Comparison of ENCODE assay signal across 9 mouse cellular contexts in the genomic region with DNA sequence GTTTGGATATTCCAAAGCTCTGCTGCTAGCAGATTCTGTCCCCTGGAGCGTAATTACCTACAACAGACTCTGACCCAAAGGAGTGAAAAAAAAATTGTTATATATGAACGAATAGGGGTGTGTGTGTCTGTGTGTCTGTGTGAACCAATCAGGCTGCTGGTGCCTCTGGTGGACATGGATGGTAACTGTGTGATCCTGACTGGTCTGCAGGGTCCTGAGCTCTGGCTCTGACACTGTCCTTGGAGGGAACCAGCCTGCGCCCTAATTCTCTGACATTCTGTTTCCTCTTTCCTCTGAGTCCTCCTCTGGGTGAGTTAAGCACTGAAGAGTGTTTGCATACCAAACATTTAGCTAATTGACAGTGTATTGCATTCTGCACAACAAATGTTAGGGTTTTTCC. TPM values are rescaled to one million over a fixed set of nuclear protein-coding genes. Genes with fewer than 3 reads are reported as not detected.
DNase-seq lines count a peak whose midpoint lies in the region; ATAC-seq lines count a peak whose summit lies in the region.
"Had no signal": no experiment of that assay in that cellular context is flagged by ENCODE, and none has a peak within 500 bp of the region (broad histone marks: within the 10 kb centered on the region; RNA-seq: fewer than 3 reads in every experiment).

No protein-coding gene starts in this region.

- H3K4me3 ChIP-seq in liver, embryonic 11.5 days (ENCODE audit: low read depth, low read length), result no peak overlapping the region
- H3K4me3 ChIP-seq in forebrain, embryonic 16.5 days (replicated peaks; ENCODE audit: low read length), result no peak overlapping the region
- H3K4me3 ChIP-seq: limb, embryonic 15.5 days had no signal

- no peak overlapping the region for H3K4me2 ChIP-seq in liver, embryonic 11.5 days
- H3K4me2 ChIP-seq in forebrain, embryonic 16.5 days (ENCODE audit: low read length), result no peak overlapping the region
- H3K4me2 ChIP-seq: limb, embryonic 15.5 days had no signal

- H3K27me3 ChIP-seq in liver, embryonic 11.5 days (replicated peaks; ENCODE audit: control insufficient read depth, insufficient read depth, low read length), result no peaks in the 10 kb centered on the region
- no peaks in the 10 kb centered on the region for H3K27me3 ChIP-seq in forebrain, embryonic 16.5 days (replicated peaks; ENCODE audit: control insufficient read depth, insufficient read depth, low read length)
- H3K27me3 ChIP-seq: limb, embryonic 15.5 days had no signal

- no peak overlapping the region for H3K27ac ChIP-seq in liver, embryonic 11.5 days (ENCODE audit: low read depth, low read length)
- H3K27ac ChIP-seq in forebrain, embryonic 16.5 days (ENCODE audit: low read length), result no peak overlapping the region
- H3K27ac ChIP-seq: limb, embryonic 15.5 days had no signal

- no peaks in the 10 kb centered on the region for H3K9me3 ChIP-seq in liver, embryonic 11.5 days (ENCODE audit: control insufficient read depth, low read length)
- H3K9me3 ChIP-seq in forebrain, embryonic 16.5 days (ENCODE audit: control insufficient read depth, low read length), result no peaks in the 10 kb centered on the region
- H3K9me3 ChIP-seq: limb, embryonic 15.5 days had no signal

- no peaks in the 10 kb centered on the region for H3K36me3 ChIP-seq in liver, embryonic 11.5 days (ENCODE audit: control insufficient read depth, insufficient read depth, low read length)
- H3K36me3 ChIP-seq in forebrain, embryonic 16.5 days (ENCODE audit: control insufficient read depth, insufficient read depth), result no peaks in the 10 kb centered on the region
- H3K36me3 ChIP-seq: limb, embryonic 15.5 days had no signal

- intact Hi-C loops in left cerebral cortex, postnatal 25 days (cut with DNase I), result no loop called here

- H3K9ac ChIP-seq in liver, embryonic 11.5 days (ENCODE audit: low read depth, low read length), result no peak overlapping the region
- H3K9ac ChIP-seq in forebrain, embryonic 16.5 days (replicated peaks; ENCODE audit: low read depth, low read length), result no peak overlapping the region
- H3K9ac ChIP-seq: limb, embryonic 15.5 days had no signal

- H3K4me1 ChIP-seq in liver, embryonic 11.5 days (replicated peaks; ENCODE audit: control insufficient read depth, insufficient read depth, low read length), result no peaks in the 10 kb centered on the region; the same call in 1 of the 2 replicates
- no peaks in the 10 kb centered on the region for H3K4me1 ChIP-seq in forebrain, embryonic 16.5 days (replicated peaks; ENCODE audit: control insufficient read depth, insufficient read depth, low read length)
- H3K4me1 ChIP-seq: limb, embryonic 15.5 days had no signal

- ATAC-seq in liver, embryonic 11.5 days (replicated peaks; ENCODE audit: low FRiP score), result peak; percentile 73
- no peak for ATAC-seq in forebrain, embryonic 16.5 days

- peak; percentile 17 to 35 for DNase-seq in cerebellum, postnatal 25 days
- no peak for DNase-seq in cerebellum, adult 11 months
- DNase-seq in urinary bladder, postnatal 14 days (ENCODE audit: low spot score), result peak; percentile 14
- DNase-seq in urinary bladder, postnatal 4 days (ENCODE audit: low spot score in 2 of 2), result no peak
- DNase-seq in liver, embryonic 11.5 days (ENCODE audit: low spot score), result no peak
- no peak for DNase-seq in left cerebral cortex, postnatal 25 days (ENCODE audit: low spot score in 2 of 2)
- no peak for DNase-seq in cerebellum, adult 9-10 months

- WGBS in liver, embryonic 11.5 days, result 51% methylated on average over 3 of the region's 3 CpGs
- 70% methylated on average over 3 of the region's 3 CpGs for WGBS in forebrain, embryonic 16.5 days

RNA-seq across cellular contexts. Expression of a gene that starts 4.2 kb away (rescaled TPM):
- polyA plus RNA-seq in liver, embryonic 11.5 days (2014; fragmentation: Nextera tagmentation; extraction: Ambion mirVana), result 206 and 233 TPM in 2 replicates
- polyA plus RNA-seq in forebrain, embryonic 16.5 days (2015; fragmentation: Nextera tagmentation; extraction: Ambion mirVana), result 0.09 and 0.10 TPM in 2 replicates
- total RNA-seq in left cerebral cortex, postnatal 25 days (2021), result not detected

RNA-seq across cellular contexts. Expression of a gene that starts 28.3 kb away (rescaled TPM):
- 14.1 and 14.7 TPM in 2 replicates for polyA plus RNA-seq in liver, embryonic 11.5 days (2014; fragmentation: Nextera tagmentation; extraction: Ambion mirVana)
- 12.7 and 13.4 TPM in 2 replicates for polyA plus RNA-seq in forebrain, embryonic 16.5 days (2015; fragmentation: Nextera tagmentation; extraction: Ambion mirVana)
- total RNA-seq in left cerebral cortex, postnatal 25 days (2021), result 1 to 10 TPM; 4.2 to 4.7 TPM

RNA-seq across cellular contexts. Expression of a gene that starts 33.2 kb away (rescaled TPM):
- 586 and 618 TPM in 2 replicates for polyA plus RNA-seq in liver, embryonic 11.5 days (2014; fragmentation: Nextera tagmentation; extraction: Ambion mirVana)
- polyA plus RNA-seq in forebrain, embryonic 16.5 days (2015; fragmentation: Nextera tagmentation; extraction: Ambion mirVana), result 105 and 114 TPM in 2 replicates
- 10 to 100 TPM; 43.3 to 43.9 TPM for total RNA-seq in left cerebral cortex, postnatal 25 days (2021)

Comparison
In these comparisons a context has a peak if more than half of its experiments do, and no peak if none do; other contexts are left out.
1. DNase-seq: peak in cerebellum, postnatal 25 days (2 of 2) and urinary bladder, postnatal 14 days (single experiment); none in cerebellum, adult 11 months (single experiment), urinary bladder, postnatal 4 days (0 of 2), liver, embryonic 11.5 days (single experiment), left cerebral cortex, postnatal 25 days (0 of 2) and cerebellum, adult 9-10 months (single experiment).
2. RNA of a gene that starts 4.2 kb away (polyA plus RNA-seq): 206 to 233 TPM in liver, embryonic 11.5 days; 0.09 to 0.10 TPM in forebrain, embryonic 16.5 days; every median in the first group is over 100 times any median in the second.